Mouse (Mus musculus) heart, embryonic 13.5 days (tissue): ENCODE data around the gene Crmp1. TPM values are rescaled to one million over a fixed set of nuclear protein-coding genes. Genes with fewer than 3 reads are reported as not detected.

Source experiments
- ATAC-seq: fragments of 200-750 bp; cut with Nextera tagmentation; 2 replicates; pipeline ENCODE4 v1.8.0; 2017; ENCODE audit warnings: moderate TSS enrichment; ENCODE audit not compliant: insufficient number of reproducible peaks, low FRiP score, low TSS enrichment; ENCODE audit errors: extremely low read depth
- H3K27ac ChIP-seq: fragments of 300-500 bp; sonication (generic); replicated peaks from 2 replicates; pipeline ENCODE4 v1.5.1; 2015; ENCODE audit warnings: moderate library complexity, mild to moderate bottlenecking, inconsistent platforms
- H3K27me3 ChIP-seq: fragments of 300-500 bp; sonication (generic); replicated peaks from 2 replicates; pipeline ENCODE4 v1.6.1; 2015; ENCODE audit warnings: mild to moderate bottlenecking, inconsistent platforms
- H3K36me3 ChIP-seq: fragments of 300-500 bp; sonication (generic); 2 replicates; pipeline ENCODE4 v1.6.1; 2015; ENCODE audit warnings: mild to moderate bottlenecking, inconsistent platforms
- H3K4me1 ChIP-seq: fragments of 300-500 bp; sonication (generic); 2 replicates; pipeline ENCODE4 v1.6.1; 2015; ENCODE audit warnings: inconsistent platforms
- H3K4me2 ChIP-seq: fragments of 300-500 bp; sonication (generic); 2 replicates; pipeline ENCODE4 v1.6.1; 2015; ENCODE audit warnings: inconsistent platforms, mild to moderate bottlenecking, moderate library complexity
- H3K4me3 ChIP-seq: fragments of 300-500 bp; sonication (generic); 2 replicates; pipeline ENCODE4 v1.5.1; 2015; ENCODE audit warnings: moderate library complexity, mild to moderate bottlenecking, inconsistent platforms
- H3K9ac ChIP-seq: fragments of 300-500 bp; sonication (generic); 2 replicates; pipeline ENCODE4 v1.6.1; 2015; ENCODE audit warnings: inconsistent platforms, mild to moderate bottlenecking, moderate library complexity
- H3K9me3 ChIP-seq: fragments of 300-500 bp; sonication (generic); 2 replicates; pipeline ENCODE4 v1.6.1; 2016; ENCODE audit warnings: inconsistent platforms
- WGBS: fragments of 180-500 bp; shearing (Covaris S2); methylation state at CpG from one replicate; pipeline ENCODE4 v1.1.7; 2015; ENCODE audit warnings: mixed read lengths; 5-methylcytosine and 5-hydroxymethylcytosine counted together
- polyA plus RNA-seq: library from polyadenylated mRNA; unstranded; fragments of >200 nt; fragmentation: Nextera tagmentation; extraction: Ambion mirVana; gene quantifications from 2 replicates; pipeline ENCODE4 v1.2.1, GENCODE M21; 2015

Gene Crmp1
- polyA plus RNA-seq, 1 experiment from 2014 or later = 9.4 TPM

- WGBS = 46% methylated on average over 3 of the region's 3 CpGs
Observed at GRCm38 (mm10) chr5:37337696-37338095, 96.0 kb downstream of the Crmp1 start.

GRCm38 (mm10) chr5:37338288-37338687 is 96.5 kb downstream of the Crmp1 start, which contains the start of gene Evc2:
TSS of gene Evc2 (plus strand) at chr5:37338499.
- Histone ChIP-seq H3K4me1 (peaks cover 42% of the 10 kb centered on the region), H3K4me3 (peak within 1 kb of the TSS; percentile 72), H3K27me3 (peaks cover 16% of the 10 kb centered on the region), H3K9me3 (no peaks in the 10 kb centered on the region), H3K9ac (peak within 1 kb of the TSS; percentile 85), H3K36me3 (peaks cover 12% of the 10 kb centered on the region; the same call in 1 of the 2 replicates), H3K4me2 (peak within 1 kb of the TSS; percentile 87), H3K27ac (peak within 1 kb of the TSS; percentile 71)
- ATAC-seq = peak; percentile 28; the same call in 1 of the 2 replicates
- under 1% methylated on average over 27 of the region's 27 CpGs for WGBS

More at GRCm38 (mm10) chr5:37337696-37338095, 96.0 kb downstream of the Crmp1 start:
- H3K4me3 ChIP-seq = peak overlapping the region; percentile 72
- H3K4me2 ChIP-seq = peak overlapping the region; percentile 87
- peaks cover 16% of the 10 kb centered on the region for H3K27me3 ChIP-seq
- ATAC-seq = no peak
- H3K36me3 ChIP-seq = peaks cover 11% of the 10 kb centered on the region; the same call in 1 of the 2 replicates
- peaks cover 42% of the 10 kb centered on the region for H3K4me1 ChIP-seq
- H3K9ac ChIP-seq = peak overlapping the region; percentile 84
- H3K9me3 ChIP-seq = no peaks in the 10 kb centered on the region
- peak overlapping the region; percentile 71 for H3K27ac ChIP-seq

Other genes with a start within 250 kb of the Crmp1 start
- not detected in 2 replicates for gene Gm1043, start 156.6 kb upstream of the Crmp1 start, polyA plus RNA-seq
- gene Evc, start 95.0 kb downstream of the Crmp1 start, polyA plus RNA-seq = 5.0 and 5.4 TPM in 2 replicates
- 8.8 and 10.1 TPM in 2 replicates for gene Evc2, start 96.6 kb downstream of the Crmp1 start, polyA plus RNA-seq